Mouse (Mus musculus) kidney, embryonic 14.5 days (tissue): ENCODE results near the gene Rlbp1. TPM values are rescaled to one million over a fixed set of nuclear protein-coding genes. Genes with fewer than 3 reads are reported as not detected.

Experiments
- ATAC-seq: fragments of 200-750 bp; cut with Nextera tagmentation; 2 replicates; pipeline ENCODE4 v1.8.0; 2017; ENCODE audit warnings: moderate number of reproducible peaks, mild to moderate bottlenecking, moderate TSS enrichment, moderate library complexity; ENCODE audit not compliant: low FRiP score, low TSS enrichment
- H3K27ac ChIP-seq: fragments of 300-500 bp; sonication (generic); 2 replicates; pipeline ENCODE4 v1.5.1; 2014; ENCODE audit warnings: low read depth, mild to moderate bottlenecking, low read length, moderate library complexity, mixed read lengths
- H3K27me3 ChIP-seq: fragments of 300-500 bp; sonication (generic); 2 replicates; pipeline ENCODE4 v1.6.1; 2014; ENCODE audit warnings: mild to moderate bottlenecking, low read length; ENCODE audit not compliant: control insufficient read depth, insufficient read depth
- H3K36me3 ChIP-seq: fragments of 300-500 bp; sonication (generic); 2 replicates; pipeline ENCODE4 v1.6.1; 2014; ENCODE audit warnings: low read length, mixed read lengths; ENCODE audit not compliant: control insufficient read depth, insufficient read depth
- H3K4me1 ChIP-seq: fragments of 300-500 bp; sonication (generic); 2 replicates; pipeline ENCODE4 v1.6.1; 2014; ENCODE audit warnings: low read length, mixed read lengths; ENCODE audit not compliant: control insufficient read depth, insufficient read depth
- H3K4me2 ChIP-seq: fragments of 300-500 bp; sonication (generic); replicated peaks from 2 replicates; pipeline ENCODE4 v1.6.1; 2014; ENCODE audit warnings: low read depth, mild to moderate bottlenecking, low read length
- H3K4me3 ChIP-seq: fragments of 300-500 bp; sonication (generic); 2 replicates; pipeline ENCODE4 v1.5.1; 2014; ENCODE audit warnings: mild to moderate bottlenecking, low read length
- H3K9ac ChIP-seq: fragments of 300-500 bp; sonication (generic); 2 replicates; pipeline ENCODE4 v1.6.1; 2014; ENCODE audit warnings: low read depth, mild to moderate bottlenecking, low read length, moderate library complexity
- H3K9me3 ChIP-seq: fragments of 300-500 bp; sonication (generic); 2 replicates; pipeline ENCODE4 v1.6.1; 2016; ENCODE audit warnings: low read length; ENCODE audit not compliant: control insufficient read depth
- WGBS: fragments of 180-500 bp; shearing (Covaris S2); extraction: QIAGEN DNeasy Blood & Tissue Kit; methylation state at CpG from one replicate; pipeline ENCODE4 v1.1.7; 2014; 5-methylcytosine and 5-hydroxymethylcytosine counted together
- polyA plus RNA-seq: library from polyadenylated mRNA; unstranded; fragments of >200 nt; fragmentation: Nextera tagmentation; extraction: Ambion mirVana; gene quantifications from 2 replicates; pipeline ENCODE4 v1.2.1, GENCODE M21; 2014

The Rlbp1 gene
- polyA plus RNA-seq, 1 experiment from 2014 or later: 0.70 TPM

DNA sequence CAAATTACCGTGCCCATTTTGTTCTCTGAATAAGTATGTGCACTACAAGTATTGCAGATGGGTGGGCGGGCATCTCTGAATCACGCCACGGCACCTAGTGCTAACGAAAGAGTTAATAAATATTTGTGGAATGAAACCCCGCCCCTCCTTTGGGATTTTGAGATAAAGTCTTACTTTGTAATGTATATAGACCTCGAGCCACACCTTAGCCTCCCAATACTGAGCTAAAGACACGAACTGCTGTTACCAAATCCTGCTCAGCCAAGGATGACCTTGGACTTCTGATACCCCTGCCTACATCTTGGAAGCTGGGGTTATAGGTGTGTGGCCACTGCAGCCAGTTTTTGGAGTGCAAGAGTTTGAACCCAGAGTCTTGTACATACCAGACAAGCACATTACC is 11.6 kb upstream of the Rlbp1 start:
- Histone ChIP-seq H3K27me3 (no peaks in the 10 kb centered on the region), H3K9me3 (no peaks in the 10 kb centered on the region), H3K36me3 (no peaks in the 10 kb centered on the region; the same call in 1 of the 2 replicates), H3K9ac (no peak overlapping the region), H3K4me1 (no peaks in the 10 kb centered on the region), H3K4me2 (no peak overlapping the region), H3K4me3 (no peak overlapping the region), H3K27ac (no peak overlapping the region)
- no peak for ATAC-seq
- 85% methylated on average over 8 of the region's 8 CpGs for WGBS

DNA sequence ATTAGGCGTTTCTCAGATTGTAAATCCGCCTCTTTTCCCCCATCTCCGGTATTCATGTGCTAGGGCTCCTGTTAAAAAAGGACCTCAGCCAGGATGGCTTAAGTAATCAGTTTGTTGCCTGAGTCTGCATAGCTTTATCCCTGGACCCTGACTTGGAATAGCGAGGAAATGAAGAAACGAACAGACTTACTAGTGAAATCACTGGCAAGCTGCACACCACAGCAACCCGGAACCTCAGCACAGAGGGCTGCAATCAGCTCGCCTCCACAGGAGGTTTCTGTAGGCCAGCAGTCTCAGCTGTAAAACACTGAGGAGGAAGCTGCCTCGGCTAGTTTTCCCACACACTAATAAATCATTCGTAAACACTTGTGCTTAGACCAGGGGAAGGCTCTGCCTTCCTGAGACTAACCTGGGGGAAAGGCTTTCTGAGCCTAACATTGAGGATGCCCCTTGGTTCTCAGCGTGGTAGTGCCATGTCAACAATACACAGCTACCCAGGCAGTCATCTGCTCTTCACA is 10.7 kb upstream of the Rlbp1 start:
- no peak overlapping the region for H3K4me2 ChIP-seq
- no peak overlapping the region for H3K9ac ChIP-seq
- H3K27me3 ChIP-seq: no peaks in the 10 kb centered on the region
- H3K4me3 ChIP-seq: no peak overlapping the region
- H3K9me3 ChIP-seq: no peaks in the 10 kb centered on the region
- H3K27ac ChIP-seq: no peak overlapping the region
- 38% methylated on average over 10 of the region's 10 CpGs for WGBS
- ATAC-seq: no peak
- no peaks in the 10 kb centered on the region for H3K4me1 ChIP-seq
- H3K36me3 ChIP-seq: no peaks in the 10 kb centered on the region

DNA sequence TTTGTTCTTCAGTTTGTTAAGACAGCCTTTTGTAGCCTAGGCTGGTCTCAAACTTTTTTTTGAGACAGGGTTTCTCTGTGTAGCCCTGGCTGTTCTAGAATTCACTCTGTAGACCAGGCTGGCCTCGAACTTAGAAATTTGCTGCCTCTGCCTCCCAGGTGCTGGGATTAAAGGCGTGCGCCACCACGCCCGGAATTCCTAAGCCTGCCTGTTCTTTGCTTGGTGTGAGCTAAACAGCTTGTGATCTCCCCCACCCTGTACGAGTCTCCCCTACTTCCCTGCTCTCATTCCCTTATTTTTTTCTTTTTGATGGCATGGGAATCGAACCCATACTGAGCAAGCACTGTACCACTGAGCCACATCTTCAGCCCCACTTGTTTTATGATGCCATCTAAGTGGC is 8.3 kb upstream of the Rlbp1 start:
- no peaks in the 10 kb centered on the region for H3K36me3 ChIP-seq
- H3K4me2 ChIP-seq: no peak overlapping the region
- no peak overlapping the region for H3K9ac ChIP-seq
- H3K9me3 ChIP-seq: no peaks in the 10 kb centered on the region
- peaks cover 3% of the 10 kb centered on the region; the same call in 1 of the 2 replicates for H3K4me1 ChIP-seq
- no peaks in the 10 kb centered on the region for H3K27me3 ChIP-seq
- no peak overlapping the region for H3K4me3 ChIP-seq
- no peak overlapping the region for H3K27ac ChIP-seq
- 84% methylated on average over 7 of the region's 7 CpGs for WGBS
- no peak for ATAC-seq

DNA sequence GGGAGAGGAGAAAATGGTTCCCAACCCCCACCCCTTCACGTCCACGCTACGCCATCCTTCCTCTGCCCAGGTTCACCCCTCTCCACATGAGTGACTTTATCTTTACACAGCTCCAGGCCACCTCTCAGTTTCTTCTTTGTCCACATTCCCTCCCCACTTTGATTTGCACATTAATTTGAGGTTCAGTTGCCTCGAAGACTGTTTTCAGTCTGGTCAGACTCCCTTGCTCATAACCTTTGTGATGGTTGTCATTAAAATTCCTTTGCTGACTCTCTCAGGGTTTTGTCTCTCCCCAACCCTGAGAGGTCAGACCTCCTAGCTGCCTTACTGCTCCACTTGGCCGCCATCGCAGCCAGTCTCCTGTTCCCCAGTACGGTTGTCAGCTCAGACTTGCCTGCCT is 7.8 kb upstream of the Rlbp1 start:
- 65% methylated on average over 7 of the region's 7 CpGs for WGBS
- H3K4me2 ChIP-seq: no peak overlapping the region
- H3K36me3 ChIP-seq: no peaks in the 10 kb centered on the region

DNA sequence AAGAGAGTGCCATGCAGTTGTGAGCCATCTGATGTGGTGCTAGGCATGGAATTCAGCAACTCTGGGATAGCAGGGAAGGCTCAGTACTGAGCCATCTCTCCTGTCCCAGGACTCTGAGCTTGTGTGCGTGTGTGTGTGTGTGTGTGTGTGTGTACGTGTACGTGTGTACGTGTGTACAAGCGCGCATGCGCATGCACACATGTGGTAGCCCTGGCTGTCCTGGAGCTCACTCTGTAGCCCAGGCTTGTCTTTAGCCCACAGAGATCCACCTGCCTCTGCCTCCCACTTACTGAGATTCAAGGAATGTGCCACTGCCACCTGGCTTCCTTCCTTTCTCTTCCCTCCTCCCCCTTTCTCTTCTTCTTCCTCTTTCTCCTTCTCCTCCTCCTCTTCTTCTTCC is 7.1 kb upstream of the Rlbp1 start:
- H3K9ac ChIP-seq: no peak overlapping the region
- no peaks in the 10 kb centered on the region for H3K27me3 ChIP-seq
- no peaks in the 10 kb centered on the region for H3K36me3 ChIP-seq
- no peak overlapping the region for H3K4me2 ChIP-seq
- 100% methylated on average over 7 of the region's 7 CpGs for WGBS
- no peak overlapping the region for H3K27ac ChIP-seq
- ATAC-seq: no peak
- H3K4me1 ChIP-seq: peaks cover 3% of the 10 kb centered on the region; the same call in 1 of the 2 replicates
- H3K9me3 ChIP-seq: no peaks in the 10 kb centered on the region
- H3K4me3 ChIP-seq: no peak overlapping the region

More for the DNA sequence above, 7.8 kb upstream of the Rlbp1 start:
- Histone ChIP-seq H3K9ac (no peak overlapping the region), H3K4me1 (peaks cover 3% of the 10 kb centered on the region; the same call in 1 of the 2 replicates), H3K27me3 (no peaks in the 10 kb centered on the region), H3K4me3 (no peak overlapping the region), H3K27ac (no peak overlapping the region), H3K9me3 (no peaks in the 10 kb centered on the region)
- no peak for ATAC-seq

DNA sequence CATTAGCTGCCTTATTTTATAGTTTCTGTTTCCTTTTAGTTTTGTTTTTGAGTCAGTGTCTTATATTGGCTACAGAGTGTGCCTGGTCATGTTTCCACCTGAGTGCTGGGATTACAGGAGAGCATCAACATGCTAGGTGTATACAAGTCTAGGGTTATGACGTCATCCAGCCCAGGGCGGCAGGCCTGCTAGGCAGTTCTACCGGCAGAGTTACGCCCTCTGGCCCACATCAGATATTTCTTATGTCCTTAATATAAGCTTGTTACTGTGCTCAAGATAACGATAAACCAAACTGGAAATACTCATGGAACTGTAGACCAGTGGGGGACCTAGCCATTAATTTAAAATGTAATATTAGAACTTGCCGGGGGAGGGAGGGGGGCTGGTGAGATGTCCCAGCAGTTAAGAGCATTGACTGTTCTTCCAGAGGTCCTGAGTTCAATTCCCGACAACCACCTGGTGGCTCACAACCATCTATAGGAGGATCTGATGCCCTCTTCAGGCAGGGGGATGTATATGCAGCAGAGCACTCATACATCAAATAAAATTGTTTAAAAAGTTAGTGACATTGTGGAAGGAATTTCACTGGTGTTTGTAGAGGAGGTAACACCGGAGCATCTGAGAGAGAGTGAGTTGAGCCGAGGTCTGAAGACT is 6.1 kb upstream of the Rlbp1 start:
- Histone ChIP-seq H3K36me3 (no peaks in the 10 kb centered on the region), H3K4me3 (peak overlapping the region; percentile 72), H3K4me2 (peak overlapping the region; percentile 96), H3K27ac (peak overlapping the region; percentile 82; the same call in 1 of the 2 replicates), H3K27me3 (no peaks in the 10 kb centered on the region), H3K9me3 (no peaks in the 10 kb centered on the region), H3K9ac (0 out of 2 replicates have a peak overlapping the region, but pooled peaks have one; percentile 71), H3K4me1 (peaks cover 3% of the 10 kb centered on the region; the same call in 1 of the 2 replicates)
- ATAC-seq: peak; percentile 37
- 59% methylated on average over 9 of the region's 9 CpGs for WGBS

DNA sequence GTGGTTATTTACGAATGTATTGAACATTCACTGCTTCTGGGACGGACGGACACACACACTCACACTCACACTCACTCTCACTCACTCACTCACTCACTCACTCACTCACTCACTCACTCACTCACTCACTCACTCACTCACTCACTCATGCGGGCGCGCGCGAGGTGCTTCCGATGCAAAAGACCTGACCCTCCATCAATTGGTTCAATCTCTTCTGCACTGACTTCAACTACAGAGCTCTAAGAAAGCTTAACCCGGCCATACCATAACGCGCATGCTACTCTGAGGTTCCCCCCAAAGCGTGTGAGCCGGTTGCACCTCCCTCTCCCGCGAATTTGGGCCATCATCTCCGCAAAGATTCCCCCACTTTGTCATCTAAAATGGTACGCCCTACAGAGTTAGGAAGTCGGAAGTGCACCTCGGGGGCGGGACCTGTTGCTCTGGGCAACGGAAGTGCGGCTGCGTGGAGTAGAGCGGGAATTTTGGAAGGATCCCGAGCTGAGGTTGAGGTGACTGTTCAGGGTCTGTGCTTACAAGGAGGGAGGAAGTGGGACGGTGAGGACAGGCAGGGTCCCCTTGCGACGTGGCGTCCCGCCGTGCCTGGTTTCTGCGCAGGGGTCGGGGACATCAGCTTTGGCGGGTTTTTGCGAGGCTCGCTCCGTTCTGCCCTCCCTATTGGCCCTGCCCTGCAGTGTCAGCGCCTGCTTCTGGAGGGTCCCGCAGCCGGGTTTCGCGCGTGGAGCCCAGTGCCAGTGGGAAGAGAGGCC is 5.2 kb upstream of the Rlbp1 start, which contains the start of gene Fanci:
Gene Fanci, plus strand, starts transcription at position 47 of the 767 bp plus-strand sequence.
- peak within 1 kb of the TSS; percentile 71 for H3K9ac ChIP-seq
- peak within 1 kb of the TSS; percentile 82 for H3K27ac ChIP-seq
- ATAC-seq: peak; percentile 93
- H3K4me2 ChIP-seq: peak within 1 kb of the TSS; percentile 96
- H3K4me3 ChIP-seq: peak within 1 kb of the TSS; percentile 72
- no peaks in the 10 kb centered on the region for H3K27me3 ChIP-seq
- no peaks in the 10 kb centered on the region for H3K36me3 ChIP-seq
- no peaks in the 10 kb centered on the region for H3K9me3 ChIP-seq
- under 1% methylated on average over 44 of the region's 44 CpGs for WGBS
- peaks cover 3% of the 10 kb centered on the region; the same call in 1 of the 2 replicates for H3K4me1 ChIP-seq

DNA sequence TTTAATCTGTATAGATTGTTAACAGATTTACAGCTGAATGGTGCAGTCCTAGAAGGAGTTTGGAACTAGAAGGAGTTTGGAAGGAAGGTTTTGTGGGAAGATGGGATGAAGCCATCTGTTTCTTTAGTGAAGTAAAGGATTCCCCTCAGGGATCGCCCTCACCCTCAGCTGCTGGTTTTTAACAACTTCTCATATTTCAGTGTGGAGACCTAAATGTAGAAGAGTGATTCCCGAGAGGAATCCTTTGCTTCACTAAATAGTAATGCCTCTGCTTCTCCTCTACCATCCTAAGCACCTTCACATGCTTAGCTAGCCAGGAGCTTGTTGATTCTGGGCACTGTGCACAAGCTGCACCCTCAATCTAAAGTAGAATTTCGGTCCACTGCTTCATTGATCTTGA is 4.6 kb upstream of the Rlbp1 start:
- Histone ChIP-seq H3K9me3 (no peaks in the 10 kb centered on the region), H3K27me3 (no peaks in the 10 kb centered on the region), H3K27ac (peak overlapping the region; percentile 82), H3K9ac (peak overlapping the region; percentile 71), H3K4me1 (peaks cover 3% of the 10 kb centered on the region; the same call in 1 of the 2 replicates), H3K36me3 (no peaks in the 10 kb centered on the region), H3K4me3 (peak overlapping the region; percentile 72), H3K4me2 (peak overlapping the region; percentile 96)
- WGBS: 1% methylated on average over 3 of the region's 3 CpGs
- no peak; the same call in 1 of the 2 replicates for ATAC-seq
